Mouse (Mus musculus) liver, adult 2 months (tissue): ENCODE measurements around the gene Sstr3. TPM values are rescaled to one million over a fixed set of nuclear protein-coding genes. Genes with fewer than 3 reads are reported as not detected.

Source experiments
- DNase-seq: peaks from one replicate; pipeline ENCODE4 v3.0.0-alpha.2; 2011; ENCODE audit warnings: low read depth, low spot score; ENCODE audit errors: extremely low read depth
- H3K27ac ChIP-seq: fragments of 200-500 bp; replicated peaks from 2 replicates; pipeline ENCODE4 v1.5.1; 2012; ENCODE audit warnings: low read depth, mild to moderate bottlenecking, control low read depth, inconsistent platforms, low read length; ENCODE audit not compliant: insufficient read depth
- H3K27me3 ChIP-seq: fragments of 200-500 bp; 2 replicates; pipeline ENCODE4 v1.6.1; 2012; ENCODE audit warnings: mild to moderate bottlenecking, moderate library complexity, low read length, inconsistent platforms; ENCODE audit not compliant: control insufficient read depth, insufficient read depth
- H3K36me3 ChIP-seq: fragments of 200-500 bp; 2 replicates; pipeline ENCODE4 v1.6.1; 2012; ENCODE audit warnings: low read length, inconsistent platforms; ENCODE audit not compliant: control insufficient read depth, insufficient read depth
- H3K4me1 ChIP-seq: fragments of 200-500 bp; 2 replicates; pipeline ENCODE4 v1.6.1; 2011; ENCODE audit warnings: low read length; ENCODE audit not compliant: control insufficient read depth, insufficient read depth
- H3K4me3 ChIP-seq: fragments of 200-500 bp; 2 replicates; pipeline ENCODE4 v1.5.1; 2011; ENCODE audit warnings: low read depth, mild to moderate bottlenecking, control low read depth, low read length, moderate library complexity; ENCODE audit not compliant: insufficient read depth
- H3K79me2 ChIP-seq: fragments of 200-500 bp; 2 replicates; pipeline ENCODE4 v1.6.1; 2012; ENCODE audit warnings: inconsistent platforms, mild to moderate bottlenecking, low read length, moderate library complexity; ENCODE audit not compliant: control insufficient read depth, insufficient read depth
- H3K9ac ChIP-seq: fragments of 200-500 bp; 2 replicates; pipeline ENCODE4 v1.6.1; 2012; ENCODE audit warnings: low read depth, mild to moderate bottlenecking, control low read depth, inconsistent platforms, low read length
- CTCF ChIP-seq: fragments of 200-500 bp; IDR thresholded peaks from 2 replicates; pipeline ENCODE4 v1.5.1; 2011; ENCODE audit warnings: low read depth, low read length, control low read depth
- POLR2A ChIP-seq: fragments of 200-500 bp; IDR thresholded peaks from 2 replicates; pipeline ENCODE4 v1.6.1; 2011; ENCODE audit warnings: low read length, control low read depth; ENCODE audit not compliant: insufficient read depth; ENCODE audit errors: extremely low read depth
- WGBS: fragments of 180-500 bp; shearing (Covaris S2); methylation state at CpG from one replicate; pipeline ENCODE4 v1.1.7; 2018; 5-methylcytosine and 5-hydroxymethylcytosine counted together
- polyA plus RNA-seq: library from polyadenylated mRNA; depleted of rRNA; stranded (reverse); fragments of >200 nt; gene quantifications from 2 replicates; pipeline ENCODE4 v1.2.3, GENCODE M21; 2012
- total RNA-seq: library from RNA; depleted of rRNA; stranded (reverse); fragments of >200 nt; gene quantifications from 2 replicates; pipeline ENCODE4 v1.2.3, GENCODE M21; 2014

Sstr3 gene
- total and polyA plus RNA-seq, 2 experiments: under 0.01 TPM; not detected in 1

- TF ChIP-seq POLR2A (no peak), CTCF (no peak)
- no peaks in the 10 kb centered on the region for H3K36me3 ChIP-seq
- H3K27ac ChIP-seq: peak overlapping the region; percentile 55
- peaks cover 21% of the 10 kb centered on the region for H3K4me1 ChIP-seq
- peak overlapping the region; percentile 54 for H3K4me3 ChIP-seq
- H3K9ac ChIP-seq: peak overlapping the region; percentile 52
- WGBS: 59% methylated on average over 11 of the region's 11 CpGs
- H3K27me3 ChIP-seq: no peaks in the 10 kb centered on the region
- DNase-seq: no peak
- H3K79me2 ChIP-seq: no peaks in the 10 kb centered on the region
Observed at GRCm38 (mm10) chr15:78528726-78529411, 15.6 kb downstream of the Sstr3 start.

- Histone ChIP-seq H3K27me3 (no peaks in the 10 kb centered on the region), H3K4me1 (peaks cover 15% of the 10 kb centered on the region), H3K36me3 (no peaks in the 10 kb centered on the region), H3K9ac (no peak overlapping the region), H3K79me2 (no peaks in the 10 kb centered on the region), H3K4me3 (no peak overlapping the region), H3K27ac (no peak overlapping the region)
- no peak for DNase-seq
- TF ChIP-seq POLR2A: no peak
- no peak for TF ChIP-seq CTCF
- 68% methylated on average over 7 of the region's 7 CpGs for WGBS
Observed at GRCm38 (mm10) chr15:78527973-78528372, 16.5 kb downstream of the Sstr3 start.

GRCm38 (mm10) chr15:78524163-78524562 lies 20.3 kb downstream of the Sstr3 start:
- no peak overlapping the region for H3K27ac ChIP-seq
- no peak overlapping the region for H3K9ac ChIP-seq
- H3K4me1 ChIP-seq: peaks cover 5% of the 10 kb centered on the region; the same call in 1 of the 2 replicates
- H3K36me3 ChIP-seq: no peaks in the 10 kb centered on the region
- H3K79me2 ChIP-seq: no peaks in the 10 kb centered on the region
- DNase-seq: no peak
- no peaks in the 10 kb centered on the region for H3K27me3 ChIP-seq
- WGBS: 89% methylated on average over 5 of the region's 5 CpGs
- no peak overlapping the region for H3K4me3 ChIP-seq
- TF ChIP-seq POLR2A (no peak), CTCF (no peak)

DNA sequence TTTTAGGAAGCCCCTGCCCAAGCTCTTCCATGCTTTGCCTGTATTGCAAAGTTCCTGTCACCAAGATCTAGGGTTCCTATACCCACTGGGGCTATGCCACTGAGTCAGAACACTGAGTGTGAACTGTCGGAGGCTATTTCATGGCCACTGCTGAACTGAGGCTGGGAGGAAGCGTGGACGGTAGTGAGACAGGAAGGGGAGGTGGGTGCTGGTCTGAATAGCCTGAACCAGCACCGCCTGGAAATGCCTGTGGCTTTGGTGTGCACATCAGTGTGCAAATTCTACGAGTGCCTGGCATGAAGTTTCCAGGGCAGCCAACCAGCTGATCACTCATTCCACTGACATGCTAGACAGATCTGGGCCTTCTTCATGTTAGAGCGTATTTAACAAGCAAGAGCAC lies 22.6 kb downstream of the Sstr3 start:
- no peak for DNase-seq
- TF ChIP-seq CTCF (no peak), POLR2A (no peak)
- H3K4me1 ChIP-seq: peaks cover 5% of the 10 kb centered on the region; the same call in 1 of the 2 replicates
- 82% methylated on average over 6 of the region's 6 CpGs for WGBS
- H3K27ac ChIP-seq: no peak overlapping the region
- no peak overlapping the region for H3K4me3 ChIP-seq
- no peaks in the 10 kb centered on the region for H3K79me2 ChIP-seq
- H3K9ac ChIP-seq: no peak overlapping the region
- no peaks in the 10 kb centered on the region for H3K27me3 ChIP-seq
- H3K36me3 ChIP-seq: no peaks in the 10 kb centered on the region

DNA sequence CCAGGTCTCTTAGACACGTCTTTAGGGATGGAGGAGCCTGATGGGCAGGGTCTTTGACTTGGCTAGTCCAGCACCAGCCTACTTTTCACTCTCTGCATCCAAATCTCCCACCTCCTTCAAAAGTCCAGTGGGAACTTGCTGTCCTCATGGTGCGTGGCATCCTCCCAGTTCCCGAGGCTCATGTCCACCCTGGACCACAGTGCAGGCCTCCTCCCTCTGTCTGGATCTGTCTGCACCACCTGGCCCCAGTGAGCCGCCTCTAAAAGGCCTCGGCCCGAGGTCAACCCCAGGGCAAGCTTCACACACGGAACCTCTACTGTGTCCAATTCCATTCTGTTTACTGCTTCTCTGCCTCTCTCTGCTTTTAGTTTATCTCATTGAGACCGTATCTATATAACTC lies 23.2 kb downstream of the Sstr3 start:
- DNase-seq: no peak
- Histone ChIP-seq H3K27me3 (no peaks in the 10 kb centered on the region), H3K36me3 (no peaks in the 10 kb centered on the region), H3K4me3 (no peak overlapping the region), H3K27ac (no peak overlapping the region), H3K4me1 (peaks cover 5% of the 10 kb centered on the region; the same call in 1 of the 2 replicates), H3K79me2 (no peaks in the 10 kb centered on the region), H3K9ac (no peak overlapping the region)
- TF ChIP-seq CTCF: no peak
- WGBS: 74% methylated on average over 8 of the region's 8 CpGs

- WGBS: 64% methylated on average over 13 of the region's 13 CpGs
- peak overlapping the region; percentile 23; the same call in 1 of the 2 replicates for H3K27ac ChIP-seq
Observed at GRCm38 (mm10) chr15:78520112-78520715, 24.3 kb downstream of the Sstr3 start.

More at GRCm38 (mm10) chr15:78520112-78520715, 24.3 kb downstream of the Sstr3 start:
- H3K9ac ChIP-seq: no peak overlapping the region
- H3K36me3 ChIP-seq: no peaks in the 10 kb centered on the region
- DNase-seq: no peak
- peaks cover 5% of the 10 kb centered on the region; the same call in 1 of the 2 replicates for H3K4me1 ChIP-seq
- no peaks in the 10 kb centered on the region for H3K79me2 ChIP-seq
- H3K4me3 ChIP-seq: no peak overlapping the region
- TF ChIP-seq CTCF (no peak), POLR2A (no peak)
- no peaks in the 10 kb centered on the region for H3K27me3 ChIP-seq
